Mouse (Mus musculus): ENCODE results near the gene Slc24a2. TPM values are rescaled to one million over a fixed set of nuclear protein-coding genes. Genes with fewer than 3 reads are reported as not detected.

The Slc24a2 gene
- polyA plus RNA-seq (2016; fragmentation: Nextera tagmentation; extraction: Ambion mirVana) = 0.57 and 1.1 TPM in 2 replicates

- Histone ChIP-seq H3K4me2 (replicated peaks) (peak within 1 kb of the TSS; percentile 98), H3K9me3 (replicated peaks) (no peaks in the 10 kb centered on the region), H3K4me1 (peaks cover 11% of the 10 kb centered on the region), H3K9ac (peak within 1 kb of the TSS; percentile 65), H3K27me3 (peaks cover 8% of the 10 kb centered on the region; the same call in 1 of the 2 replicates), H3K4me3 (peak within 1 kb of the TSS; percentile 65), H3K27ac (no peak within 1 kb of the TSS), H3K36me3 (no peaks in the 10 kb centered on the region)
- peak; percentile 94 for ATAC-seq (ENCODE audit: low FRiP score)
- WGBS = under 1% methylated on average over 60 of the region's 62 CpGs
Observed at GRCm38 (mm10) chr4:87229960-87230551, at the start of gene Slc24a2. TSS of gene Slc24a2 (minus strand) at chr4:87230477.

GRCm38 (mm10) chr4:87274825-87275224 is 44.5 kb upstream of the Slc24a2 start:
- Histone ChIP-seq H3K4me2 (replicated peaks) (no peak overlapping the region), H3K9me3 (replicated peaks) (no peaks in the 10 kb centered on the region), H3K4me1 (no peaks in the 10 kb centered on the region), H3K27me3 (no peaks in the 10 kb centered on the region), H3K9ac (no peak overlapping the region), H3K36me3 (no peaks in the 10 kb centered on the region), H3K4me3 (no peak overlapping the region), H3K27ac (no peak overlapping the region)
- 24% methylated on average over 1 of the region's 1 CpGs for WGBS
- ATAC-seq (ENCODE audit: low FRiP score) = no peak

DNA sequence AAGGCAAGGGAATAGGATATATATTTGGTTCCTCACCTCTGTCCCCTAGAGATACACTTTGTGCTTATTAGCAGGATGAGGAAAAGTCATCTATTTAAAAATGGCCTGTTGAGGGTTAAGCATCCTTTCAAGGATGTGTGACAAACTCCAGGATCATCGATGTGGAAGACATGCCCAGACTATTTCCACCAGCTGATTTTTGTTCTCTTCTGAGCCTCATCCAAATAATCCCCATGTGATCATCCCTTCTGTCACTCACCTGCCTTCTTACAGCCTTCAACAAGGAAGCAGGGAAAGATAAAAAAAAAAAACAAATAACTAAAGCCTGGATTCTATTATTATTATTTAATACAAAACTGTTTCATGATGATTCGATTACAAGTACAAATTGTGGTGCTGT is 44.0 kb upstream of the Slc24a2 start:
- WGBS = 83% methylated on average over 2 of the region's 2 CpGs

DNA sequence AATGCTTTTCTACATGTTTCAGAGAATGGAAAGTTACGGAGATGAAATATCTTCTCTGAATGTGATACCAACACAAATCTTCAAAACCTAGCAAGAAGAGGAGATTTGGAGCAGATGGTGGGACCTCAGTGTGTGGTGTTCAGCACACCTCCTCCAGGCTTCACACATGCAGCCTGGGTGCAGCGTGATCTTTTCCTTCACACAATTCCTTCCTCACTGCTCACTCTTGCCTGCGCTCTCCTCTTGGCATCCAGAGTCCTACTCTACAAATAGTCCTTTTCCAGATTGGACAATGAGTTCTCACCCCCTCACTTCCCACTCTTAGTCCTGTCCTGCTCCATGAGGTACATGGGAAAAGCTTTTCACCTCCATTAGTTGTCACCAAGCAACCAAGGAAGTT is 43.2 kb upstream of the Slc24a2 start:
- H3K4me3 ChIP-seq = no peak overlapping the region
- no peak overlapping the region for H3K9ac ChIP-seq
- H3K4me2 ChIP-seq (replicated peaks) = no peak overlapping the region
- H3K27ac ChIP-seq = no peak overlapping the region
- 91% methylated on average over 3 of the region's 3 CpGs for WGBS
- H3K27me3 ChIP-seq = no peaks in the 10 kb centered on the region
- ATAC-seq (ENCODE audit: low FRiP score) = no peak
- H3K4me1 ChIP-seq = no peaks in the 10 kb centered on the region
- H3K9me3 ChIP-seq (replicated peaks) = no peaks in the 10 kb centered on the region
- no peaks in the 10 kb centered on the region for H3K36me3 ChIP-seq

More for the DNA sequence above, 44.0 kb upstream of the Slc24a2 start:
- H3K27ac ChIP-seq = no peak overlapping the region
- no peaks in the 10 kb centered on the region for H3K27me3 ChIP-seq
- H3K9me3 ChIP-seq (replicated peaks) = no peaks in the 10 kb centered on the region
- ATAC-seq (ENCODE audit: low FRiP score) = no peak
- no peak overlapping the region for H3K4me2 ChIP-seq (replicated peaks)
- no peak overlapping the region for H3K4me3 ChIP-seq
- no peaks in the 10 kb centered on the region for H3K36me3 ChIP-seq
- H3K4me1 ChIP-seq = no peaks in the 10 kb centered on the region
- H3K9ac ChIP-seq = no peak overlapping the region

DNA sequence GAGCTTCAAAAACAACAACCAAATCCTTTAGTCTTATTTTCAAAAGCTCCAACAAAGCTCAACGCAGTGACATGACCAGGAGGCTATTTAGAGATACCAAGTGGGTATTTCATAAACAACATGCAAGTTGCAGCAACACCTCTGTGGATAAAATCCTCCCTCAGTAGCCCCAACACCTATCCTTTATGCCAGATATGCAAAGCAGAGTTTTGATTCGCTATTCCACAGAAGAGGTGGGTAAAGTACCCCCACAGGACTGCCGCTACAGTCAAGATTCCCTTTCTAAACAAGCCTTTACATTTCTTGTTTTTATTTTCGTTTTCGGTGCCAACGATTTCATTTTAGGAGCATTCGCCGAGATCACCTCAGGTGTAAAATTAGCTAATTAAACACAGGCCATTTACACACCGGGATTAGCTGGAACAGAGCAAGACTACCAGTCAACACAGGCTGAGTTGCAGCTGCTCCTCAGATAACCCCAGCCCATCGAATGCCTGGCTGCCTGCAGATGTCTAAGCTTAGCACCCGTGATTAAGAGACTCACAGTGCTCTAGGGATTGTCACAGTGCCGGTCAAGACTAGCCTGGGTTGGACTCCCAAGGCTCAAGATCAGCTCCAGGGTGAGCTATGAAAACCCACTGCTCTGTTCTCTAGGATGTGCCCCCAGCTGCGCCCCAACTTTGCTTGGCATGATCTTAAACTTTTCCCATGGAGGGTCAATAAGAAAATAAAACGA is 885 bp downstream of the Slc24a2 start:
- H3K27ac ChIP-seq = no peak overlapping the region
- H3K9ac ChIP-seq = peak overlapping the region; percentile 65; the same call in 1 of the 2 replicates
- 16% methylated on average over 14 of the region's 14 CpGs for WGBS
- peaks cover 8% of the 10 kb centered on the region; the same call in 1 of the 2 replicates for H3K27me3 ChIP-seq
- H3K36me3 ChIP-seq = no peaks in the 10 kb centered on the region
- H3K4me2 ChIP-seq (replicated peaks) = peak overlapping the region; percentile 98
- H3K9me3 ChIP-seq (replicated peaks) = no peaks in the 10 kb centered on the region
- peak overlapping the region; percentile 65 for H3K4me3 ChIP-seq
- H3K4me1 ChIP-seq = peaks cover 11% of the 10 kb centered on the region
- peak; percentile 61 for ATAC-seq (ENCODE audit: low FRiP score)

DNA sequence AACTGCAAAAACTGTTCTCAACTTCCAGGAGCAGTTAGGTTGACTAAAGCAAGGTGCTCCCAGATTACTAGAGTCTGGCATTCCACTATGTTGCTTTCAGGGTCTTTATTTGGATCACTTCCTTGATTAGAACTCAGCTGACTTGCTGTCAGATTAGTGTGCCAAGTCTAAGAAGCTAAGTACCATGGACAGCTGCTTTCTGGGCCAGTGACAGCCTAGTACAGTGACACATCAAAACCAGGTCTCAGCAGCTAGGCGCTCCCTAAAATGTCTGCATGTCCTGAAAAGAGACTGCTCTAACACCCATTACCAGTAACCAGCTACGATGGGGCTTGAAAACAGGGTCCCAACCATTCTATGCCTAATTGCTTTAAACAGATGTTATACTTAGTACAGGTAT is 8.7 kb downstream of the Slc24a2 start:
- ATAC-seq (ENCODE audit: low FRiP score) = no peak
- Histone ChIP-seq H3K36me3 (no peaks in the 10 kb centered on the region), H3K4me3 (no peak overlapping the region), H3K9me3 (replicated peaks) (0 out of 2 replicates have a peak, but pooled peaks cover 4% of the 10 kb centered on the region), H3K9ac (no peak overlapping the region), H3K27me3 (no peaks in the 10 kb centered on the region), H3K27ac (no peak overlapping the region), H3K4me2 (replicated peaks) (no peak overlapping the region), H3K4me1 (no peaks in the 10 kb centered on the region)
- WGBS = 50% methylated on average over 2 of the region's 2 CpGs

DNA sequence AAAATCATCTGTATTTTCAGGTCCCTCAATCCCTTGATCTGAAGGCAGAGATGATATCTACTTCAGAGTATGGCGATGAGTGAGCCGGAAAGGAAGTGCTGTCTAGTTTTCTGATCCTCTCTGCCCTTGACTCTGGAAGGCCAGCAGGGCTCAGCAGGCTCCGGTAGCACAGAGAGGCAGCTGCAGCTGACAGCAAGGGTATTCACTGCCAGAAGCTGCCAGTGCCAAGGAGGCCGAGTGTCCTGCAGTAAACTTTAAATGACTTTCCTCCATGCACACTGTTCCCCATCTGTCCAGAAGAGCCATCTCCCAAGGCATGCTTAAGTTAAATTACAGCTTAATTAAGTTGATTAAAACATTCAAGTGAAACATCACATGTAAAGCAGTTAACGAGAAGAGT is 12.1 kb downstream of the Slc24a2 start:
- Histone ChIP-seq H3K9ac (no peak overlapping the region), H3K4me1 (no peaks in the 10 kb centered on the region), H3K4me2 (replicated peaks) (no peak overlapping the region), H3K4me3 (no peak overlapping the region), H3K36me3 (no peaks in the 10 kb centered on the region), H3K27me3 (no peaks in the 10 kb centered on the region), H3K27ac (no peak overlapping the region), H3K9me3 (replicated peaks) (0 out of 2 replicates have a peak, but pooled peaks cover 1% of the 10 kb centered on the region)
- WGBS = 72% methylated on average over 5 of the region's 5 CpGs
- ATAC-seq (ENCODE audit: low FRiP score) = no peak

GRCm38 (mm10) chr4:87211344-87211978 is 18.8 kb downstream of the Slc24a2 start:
- WGBS = 73% methylated on average over 6 of the region's 6 CpGs
- Histone ChIP-seq H3K9me3 (replicated peaks) (no peaks in the 10 kb centered on the region), H3K36me3 (no peaks in the 10 kb centered on the region), H3K4me2 (replicated peaks) (no peak overlapping the region), H3K27me3 (no peaks in the 10 kb centered on the region), H3K4me3 (no peak overlapping the region), H3K9ac (no peak overlapping the region), H3K4me1 (0 out of 2 replicates have a peak, but pooled peaks cover 7% of the 10 kb centered on the region), H3K27ac (no peak overlapping the region)
- ATAC-seq (ENCODE audit: low FRiP score) = no peak

GRCm38 (mm10) chr4:87210533-87210932 is 19.7 kb downstream of the Slc24a2 start:
- H3K27ac ChIP-seq = no peak overlapping the region
- WGBS = 69% methylated on average over 3 of the region's 3 CpGs
- ATAC-seq (ENCODE audit: low FRiP score) = 0 out of 2 replicates have a peak, but pooled peaks have one; percentile 26

GRCm38 (mm10) chr4:87202081-87202480 is 28.2 kb downstream of the Slc24a2 start:
- Histone ChIP-seq H3K27me3 (no peaks in the 10 kb centered on the region), H3K4me2 (replicated peaks) (no peak overlapping the region), H3K36me3 (no peaks in the 10 kb centered on the region), H3K4me3 (no peak overlapping the region), H3K27ac (no peak overlapping the region), H3K9me3 (replicated peaks) (no peaks in the 10 kb centered on the region), H3K9ac (no peak overlapping the region), H3K4me1 (no peaks in the 10 kb centered on the region)
- WGBS = 70% methylated on average over 2 of the region's 2 CpGs
- ATAC-seq (ENCODE audit: low FRiP score) = no peak

More at GRCm38 (mm10) chr4:87210533-87210932, 19.7 kb downstream of the Slc24a2 start:
- H3K4me1 ChIP-seq = 0 out of 2 replicates have a peak, but pooled peaks cover 7% of the 10 kb centered on the region
- no peaks in the 10 kb centered on the region for H3K9me3 ChIP-seq (replicated peaks)
- H3K4me2 ChIP-seq (replicated peaks) = no peak overlapping the region
- H3K4me3 ChIP-seq = no peak overlapping the region
- H3K27me3 ChIP-seq = no peaks in the 10 kb centered on the region
- H3K9ac ChIP-seq = no peak overlapping the region
- no peaks in the 10 kb centered on the region for H3K36me3 ChIP-seq

DNA sequence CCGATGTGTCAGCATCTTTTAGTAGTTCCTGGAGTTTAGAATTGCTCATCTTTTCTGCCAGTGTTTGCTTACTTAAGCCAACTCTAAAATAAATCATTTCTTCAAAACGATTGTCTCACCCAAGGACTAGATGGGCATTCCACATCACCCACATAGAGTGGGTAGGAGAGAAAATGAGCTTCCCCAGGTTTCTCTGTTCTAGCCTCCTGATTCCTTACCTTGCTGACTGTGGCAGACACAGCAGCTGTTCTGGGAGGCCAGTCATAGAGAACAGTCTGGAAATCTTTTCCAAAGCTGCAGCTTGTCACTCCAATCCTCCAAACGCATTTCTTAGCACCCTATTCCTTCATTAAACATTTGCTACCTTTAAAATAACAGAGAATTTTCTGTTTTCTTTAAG is 29.0 kb downstream of the Slc24a2 start:
- 83% methylated on average over 3 of the region's 3 CpGs for WGBS
- H3K36me3 ChIP-seq = no peaks in the 10 kb centered on the region
- H3K9me3 ChIP-seq (replicated peaks) = no peaks in the 10 kb centered on the region
- no peak overlapping the region for H3K9ac ChIP-seq
- no peak overlapping the region for H3K4me3 ChIP-seq
- H3K27me3 ChIP-seq = no peaks in the 10 kb centered on the region
- H3K4me2 ChIP-seq (replicated peaks) = no peak overlapping the region
- no peaks in the 10 kb centered on the region for H3K4me1 ChIP-seq
- H3K27ac ChIP-seq = no peak overlapping the region
- ATAC-seq (ENCODE audit: low FRiP score) = no peak
